ENCODE assay signal across 12 mouse cellular contexts in genomic region chr4:152298836-152299235, GRCm38 (mm10). TPM values are rescaled to one million over a fixed set of nuclear protein-coding genes. Genes with fewer than 3 reads are reported as not detected.
DNase-seq lines count a peak whose midpoint lies in the region; ATAC-seq and TF ChIP-seq lines count a peak whose summit lies in the region.
"Had no signal": no experiment of that assay in that cellular context is flagged by ENCODE, and none has a peak within 500 bp of the region (broad histone marks: within the 10 kb centered on the region; RNA-seq: fewer than 3 reads in every experiment).

No protein-coding gene starts in this region.

- peak overlapping the region; percentile 83 for H3K4me2 ChIP-seq in heart, embryonic 12.5 days
- H3K4me2 ChIP-seq in stomach, embryonic 14.5 days (replicated peaks; ENCODE audit: low read depth, low read length): no peak overlapping the region
- H3K4me2 ChIP-seq in stomach, postnatal 0 days (replicated peaks; ENCODE audit: low read depth): no peak overlapping the region
- no peak overlapping the region for H3K4me2 ChIP-seq in limb, embryonic 14.5 days (replicated peaks; ENCODE audit: low read depth, low read length, severe bottlenecking)

- H3K36me3 ChIP-seq in heart, embryonic 12.5 days: peaks cover 41% of the 10 kb centered on the region
- peaks cover 28% of the 10 kb centered on the region for H3K36me3 ChIP-seq in stomach, embryonic 14.5 days (ENCODE audit: control insufficient read depth, insufficient read depth, low read length)
- H3K36me3 ChIP-seq in stomach, postnatal 0 days (ENCODE audit: control insufficient read depth, insufficient read depth, low read length): peaks cover 8% of the 10 kb centered on the region
- peaks cover 40% of the 10 kb centered on the region for H3K36me3 ChIP-seq in limb, embryonic 14.5 days (ENCODE audit: control insufficient read depth, insufficient read depth, low read length)

- no peaks in the 10 kb centered on the region for H3K27me3 ChIP-seq in heart, embryonic 12.5 days (replicated peaks)
- no peaks in the 10 kb centered on the region for H3K27me3 ChIP-seq in stomach, embryonic 14.5 days (ENCODE audit: control insufficient read depth, insufficient read depth, low read length)
- H3K27me3 ChIP-seq in stomach, postnatal 0 days (ENCODE audit: control insufficient read depth, insufficient read depth, low read length): no peaks in the 10 kb centered on the region
- no peaks in the 10 kb centered on the region for H3K27me3 ChIP-seq in limb, embryonic 14.5 days (ENCODE audit: control insufficient read depth, insufficient read depth, low read length)

- DNase-seq in heart, postnatal 4 days: no peak
- no peak for DNase-seq in stomach, postnatal 0 days (ENCODE audit: low spot score)
- DNase-seq in limb, embryonic 14.5 days (ENCODE audit: low spot score): no peak
- no peak for DNase-seq in ovary, postnatal 10 days (ENCODE audit: low spot score)
- no peak for DNase-seq in cerebellum, postnatal 10 days
- DNase-seq in layer of hippocampus, adult 8-10 months (ENCODE audit: low spot score in 2 of 2): no peak
- DNase-seq: retina, postnatal 1 day; thymus, postnatal 14 days had no signal

- no peaks in the 10 kb centered on the region for H3K9me3 ChIP-seq in heart, embryonic 12.5 days (replicated peaks)
- H3K9me3 ChIP-seq in stomach, embryonic 14.5 days (ENCODE audit: control insufficient read depth, low read depth, low read length): no peaks in the 10 kb centered on the region
- H3K9me3 ChIP-seq in stomach, postnatal 0 days (ENCODE audit: control insufficient read depth, low read length): no peaks in the 10 kb centered on the region
- H3K9me3 ChIP-seq in limb, embryonic 14.5 days (ENCODE audit: control insufficient read depth, low read length): no peaks in the 10 kb centered on the region

- TF ChIP-seq EP300 in stomach, postnatal 0 days (optimal IDR thresholded peaks at IDR 0.05): no peak

- H3K4me3 ChIP-seq in heart, embryonic 12.5 days: peak overlapping the region; percentile 79; the same call in 1 of the 2 replicates
- no peak overlapping the region for H3K4me3 ChIP-seq in stomach, embryonic 14.5 days (ENCODE audit: low read depth, low read length)
- no peak overlapping the region for H3K4me3 ChIP-seq in stomach, postnatal 0 days (ENCODE audit: low read depth, low read length)
- H3K4me3 ChIP-seq in limb, embryonic 14.5 days (replicated peaks; ENCODE audit: low read length): no peak overlapping the region

- no peak for TF ChIP-seq POLR2A in limb, embryonic 14.5 days (IDR thresholded peaks at IDR 0.05; ENCODE audit: borderline replicate concordance, extremely low read depth, insufficient read depth, insufficient read length)

- H3K4me1 ChIP-seq in heart, embryonic 12.5 days (replicated peaks): peaks cover 22% of the 10 kb centered on the region
- H3K4me1 ChIP-seq in stomach, embryonic 14.5 days (ENCODE audit: control insufficient read depth, insufficient read depth, low read length): peaks cover 12% of the 10 kb centered on the region
- peaks cover 5% of the 10 kb centered on the region; the same call in 1 of the 2 replicates for H3K4me1 ChIP-seq in stomach, postnatal 0 days (replicated peaks; ENCODE audit: control insufficient read depth, insufficient read depth)
- peaks cover 11% of the 10 kb centered on the region for H3K4me1 ChIP-seq in limb, embryonic 14.5 days (ENCODE audit: control insufficient read depth, insufficient read depth, low read length)

- H3K27ac ChIP-seq in heart, embryonic 12.5 days (ENCODE audit: poor library complexity, severe bottlenecking): no peak overlapping the region
- H3K27ac ChIP-seq in stomach, embryonic 14.5 days (ENCODE audit: low read length): no peak overlapping the region
- no peak overlapping the region for H3K27ac ChIP-seq in stomach, postnatal 0 days (replicated peaks)
- no peak overlapping the region for H3K27ac ChIP-seq in limb, embryonic 14.5 days (replicated peaks; ENCODE audit: low read depth, low read length)
- H3K27ac ChIP-seq: macrophage had no signal

- peak overlapping the region; percentile 90; the same call in 1 of the 2 replicates for H3K9ac ChIP-seq in heart, embryonic 12.5 days
- H3K9ac ChIP-seq in stomach, embryonic 14.5 days (replicated peaks; ENCODE audit: low read depth, low read length): 0 out of 2 replicates have a peak overlapping the region, but pooled peaks have one; percentile 89
- no peak overlapping the region for H3K9ac ChIP-seq in stomach, postnatal 0 days (ENCODE audit: low read length)
- H3K9ac ChIP-seq in limb, embryonic 14.5 days (ENCODE audit: low read depth, low read length, severe bottlenecking): peak overlapping the region; percentile 95

- WGBS in heart, embryonic 12.5 days: 78% methylated on average over 14 of the region's 14 CpGs
- WGBS in stomach, embryonic 14.5 days: 84% methylated on average over 14 of the region's 14 CpGs
- WGBS in stomach, postnatal 0 days: 82% methylated on average over 14 of the region's 14 CpGs
- WGBS in limb, embryonic 14.5 days: 82% methylated on average over 14 of the region's 14 CpGs

- TF ChIP-seq CTCF in stomach, postnatal 0 days (IDR thresholded peaks at IDR 0.05; ENCODE audit: low read depth): no peak

- ATAC-seq in heart, embryonic 12.5 days (ENCODE audit: insufficient number of reproducible peaks, low FRiP score): no peak
- no peak for ATAC-seq in stomach, embryonic 14.5 days (ENCODE audit: insufficient number of reproducible peaks, insufficient read depth, low FRiP score, low read depth)
- ATAC-seq in stomach, postnatal 0 days (ENCODE audit: low FRiP score, low TSS enrichment): no peak
- ATAC-seq in limb, embryonic 14.5 days (ENCODE audit: low FRiP score, low read depth): no peak

RNA-seq across cellular contexts. Expression of gene Icmt, which starts 1.8 kb away (rescaled TPM):
- polyA plus RNA-seq in heart, embryonic 12.5 days (2016; fragmentation: Nextera tagmentation; extraction: Ambion mirVana): 24.0 and 25.4 TPM in 2 replicates
- total RNA-seq in heart, postnatal 4 days (2021): 10 to 100 TPM; 32.1 to 33.3 TPM
- polyA plus RNA-seq in stomach, embryonic 14.5 days (2014; fragmentation: Nextera tagmentation; extraction: Ambion mirVana): 20.2 and 22.6 TPM in 2 replicates
- 9.6 and 10.2 TPM in 2 replicates for polyA plus RNA-seq in stomach, postnatal 0 days (2015; fragmentation: Nextera tagmentation; extraction: Ambion mirVana)
- 26.6 and 30.7 TPM in 2 replicates for polyA plus RNA-seq in limb, embryonic 14.5 days (2012; rRNA removed)
- 27.6 and 32.7 TPM in 2 replicates for polyA plus RNA-seq in limb, embryonic 14.5 days (2014; fragmentation: Nextera tagmentation; extraction: Ambion mirVana)
- 10 to 100 TPM; 38.0 to 52.1 (median 47.0) TPM for total RNA-seq in layer of hippocampus, adult 8-10 months (2022)

RNA-seq across cellular contexts. Expression of gene Hes3, which starts 7.4 kb away (rescaled TPM):
- polyA plus RNA-seq in heart, embryonic 12.5 days (2016; fragmentation: Nextera tagmentation; extraction: Ambion mirVana): not detected in 2 replicates
- not detected for total RNA-seq in heart, postnatal 4 days (2021)
- 0.43 TPM in 1 of 2 replicates, not detected in the other for polyA plus RNA-seq in stomach, embryonic 14.5 days (2014; fragmentation: Nextera tagmentation; extraction: Ambion mirVana)
- polyA plus RNA-seq in stomach, postnatal 0 days (2015; fragmentation: Nextera tagmentation; extraction: Ambion mirVana): not detected in 2 replicates
- 0.03 and 0.13 TPM in 2 replicates for polyA plus RNA-seq in limb, embryonic 14.5 days (2012; rRNA removed)
- polyA plus RNA-seq in limb, embryonic 14.5 days (2014; fragmentation: Nextera tagmentation; extraction: Ambion mirVana): not detected in 2 replicates
- total RNA-seq in layer of hippocampus, adult 8-10 months (2022): not detected
- total RNA-seq: hematopoietic stem cell, adult 5-6 weeks had no signal
- polyA plus RNA-seq: macrophage had no signal

RNA-seq across cellular contexts. Expression of gene Rnf207, which starts 20.0 kb away (rescaled TPM):
- polyA plus RNA-seq in heart, embryonic 12.5 days (2016; fragmentation: Nextera tagmentation; extraction: Ambion mirVana): 56.5 and 62.1 TPM in 2 replicates
- total RNA-seq in heart, postnatal 4 days (2021): 100 to 1,000 TPM; 105 to 116 TPM
- polyA plus RNA-seq in stomach, embryonic 14.5 days (2014; fragmentation: Nextera tagmentation; extraction: Ambion mirVana): 1.00 and 1.1 TPM in 2 replicates
- 0.40 and 0.46 TPM in 2 replicates for polyA plus RNA-seq in stomach, postnatal 0 days (2015; fragmentation: Nextera tagmentation; extraction: Ambion mirVana)
- 0.92 and 1.1 TPM in 2 replicates for polyA plus RNA-seq in limb, embryonic 14.5 days (2012; rRNA removed)
- polyA plus RNA-seq in limb, embryonic 14.5 days (2014; fragmentation: Nextera tagmentation; extraction: Ambion mirVana): 0.39 and 0.50 TPM in 2 replicates
- total RNA-seq in layer of hippocampus, adult 8-10 months (2022): 10 to 100 TPM; 11.3 to 16.5 (median 13.8) TPM
- polyA plus RNA-seq: macrophage had no signal

RNA-seq across cellular contexts. Expression of gene Gpr153, which starts 24.8 kb away (rescaled TPM):
- polyA plus RNA-seq in heart, embryonic 12.5 days (2016; fragmentation: Nextera tagmentation; extraction: Ambion mirVana): 11.9 and 14.0 TPM in 2 replicates
- total RNA-seq in heart, postnatal 4 days (2021): 10 to 100 TPM; 30.1 to 30.6 TPM
- 14.2 and 19.1 TPM in 2 replicates for polyA plus RNA-seq in stomach, embryonic 14.5 days (2014; fragmentation: Nextera tagmentation; extraction: Ambion mirVana)
- 6.9 and 8.4 TPM in 2 replicates for polyA plus RNA-seq in stomach, postnatal 0 days (2015; fragmentation: Nextera tagmentation; extraction: Ambion mirVana)
- polyA plus RNA-seq in limb, embryonic 14.5 days (2012; rRNA removed): 56.5 and 79.5 TPM in 2 replicates
- 28.6 and 33.0 TPM in 2 replicates for polyA plus RNA-seq in limb, embryonic 14.5 days (2014; fragmentation: Nextera tagmentation; extraction: Ambion mirVana)
- 1 to 10 TPM; 5.9 to 7.2 (median 6.6) TPM for total RNA-seq in layer of hippocampus, adult 8-10 months (2022)
- total RNA-seq: hematopoietic stem cell, adult 5-6 weeks had no signal
- polyA plus RNA-seq: macrophage had no signal

RNA-seq across cellular contexts. Expression of gene Rpl22, which starts 26.7 kb away (rescaled TPM):
- polyA plus RNA-seq in heart, embryonic 12.5 days (2016; fragmentation: Nextera tagmentation; extraction: Ambion mirVana): 278 and 280 TPM in 2 replicates
- total RNA-seq in heart, postnatal 4 days (2021): 100 to 1,000 TPM; 312 to 319 TPM
- 483 and 497 TPM in 2 replicates for polyA plus RNA-seq in stomach, embryonic 14.5 days (2014; fragmentation: Nextera tagmentation; extraction: Ambion mirVana)
- 351 and 372 TPM in 2 replicates for polyA plus RNA-seq in stomach, postnatal 0 days (2015; fragmentation: Nextera tagmentation; extraction: Ambion mirVana)
- polyA plus RNA-seq in limb, embryonic 14.5 days (2012; rRNA removed): 296 and 760 TPM in 2 replicates
- 422 and 460 TPM in 2 replicates for polyA plus RNA-seq in limb, embryonic 14.5 days (2014; fragmentation: Nextera tagmentation; extraction: Ambion mirVana)
- 100 to 1,000 TPM; 161 to 249 (median 201) TPM for total RNA-seq in layer of hippocampus, adult 8-10 months (2022)

Comparison
In these comparisons a context has a peak if more than half of its experiments do, and no peak if none do; other contexts are left out.
1. RNA of gene Rnf207, which starts 20.0 kb away (polyA plus RNA-seq): 56.5 to 62.1 TPM in heart, embryonic 12.5 days; 1.00 to 1.1 TPM in stomach, embryonic 14.5 days, 0.39 to 1.1 TPM in limb, embryonic 14.5 days and 0.40 to 0.46 TPM in stomach, postnatal 0 days; every median in the first group is over 10 times any median in the second.